Mouse (Mus musculus): ENCODE measurements around the gene Rmi2.

- TF ChIP-seq POLR2A (IDR thresholded peaks at IDR 0.05; ENCODE audit: low read depth, low read length), result no peak
- no peak for TF ChIP-seq CTCF (IDR thresholded peaks at IDR 0.05; ENCODE audit: borderline replicate concordance, insufficient read depth, low read length)
Measured at GRCm38 (mm10) chr16:10905661-10906113, 70.8 kb downstream of the Rmi2 start.
